Mouse (Mus musculus): ENCODE measurements at regions not wholly inside any gene's neighbourhood (a gene's known extent, or its start where the extent isn't known, plus 50 kb on each side); places are given as distances from the start of the nearest gene placed in this dataset.

- DNase-seq, result no peak
Measured at GRCm38 (mm10) chr3:104343096-104343495, 122.9 kb upstream of the Magi3 start.

- DNase-seq, result no peak
Measured at GRCm38 (mm10) chr3:104342220-104342619, 122.0 kb upstream of the Magi3 start.

- DNase-seq, result no peak
Measured at GRCm38 (mm10) chr3:104340331-104340730, 120.2 kb upstream of the Magi3 start.

GRCm38 (mm10) chr3:104336867-104337266, 116.7 kb upstream of the Magi3 start:
- DNase-seq, result no peak

GRCm38 (mm10) chr3:104336308-104336707, 116.1 kb upstream of the Magi3 start:
- DNase-seq, result no peak

GRCm38 (mm10) chr3:104334760-104335159, 114.6 kb upstream of the Magi3 start:
- no peak for DNase-seq

- DNase-seq, result no peak
Measured at GRCm38 (mm10) chr3:104333345-104333744, 113.2 kb upstream of the Magi3 start.

GRCm38 (mm10) chr3:104330646-104331045, 110.5 kb upstream of the Magi3 start:
- no peak for DNase-seq

GRCm38 (mm10) chr3:104327829-104328228, 107.7 kb upstream of the Magi3 start:
- no peak for DNase-seq

GRCm38 (mm10) chr3:104327034-104327729, 107.0 kb upstream of the Magi3 start:
- no peak for DNase-seq

- no peak for DNase-seq
Measured at GRCm38 (mm10) chr3:104322591-104322990, 102.4 kb upstream of the Magi3 start.

GRCm38 (mm10) chr3:104320404-104320803, 100.2 kb upstream of the Magi3 start:
- DNase-seq, result peak; percentile 23

- DNase-seq, result no peak
Measured at GRCm38 (mm10) chr3:104319377-104319776, 99.2 kb upstream of the Magi3 start.

- DNase-seq, result no peak
Measured at GRCm38 (mm10) chr3:104318911-104319310, 98.7 kb upstream of the Magi3 start.

- DNase-seq, result no peak
Measured at GRCm38 (mm10) chr3:104317528-104317927, 97.4 kb upstream of the Magi3 start.

GRCm38 (mm10) chr3:104313063-104313462, 92.9 kb upstream of the Magi3 start:
- DNase-seq, result no peak

GRCm38 (mm10) chr3:104306961-104307360, 86.8 kb upstream of the Magi3 start:
- no peak for DNase-seq

- no peak for DNase-seq
Measured at GRCm38 (mm10) chr3:104305904-104306563, 85.9 kb upstream of the Magi3 start.

GRCm38 (mm10) chr3:104303577-104303976, 83.4 kb upstream of the Magi3 start:
- peak; percentile 82 for DNase-seq

GRCm38 (mm10) chr3:104300201-104300600, 80.0 kb upstream of the Magi3 start:
- no peak for DNase-seq

GRCm38 (mm10) chr3:104298878-104299277, 78.7 kb upstream of the Magi3 start:
- no peak for DNase-seq

- no peak for DNase-seq
Measured at GRCm38 (mm10) chr3:104298409-104298808, 78.2 kb upstream of the Magi3 start.

- no peak for DNase-seq
Measured at GRCm38 (mm10) chr3:104297112-104297511, 76.9 kb upstream of the Magi3 start.

- DNase-seq, result no peak
Measured at GRCm38 (mm10) chr3:104295856-104296255, 75.7 kb upstream of the Magi3 start.

Measured in kidney, adult 18-20 months (tissue).